Mouse (Mus musculus) liver, postnatal 0 days (tissue): ENCODE data around the gene Car14.

Experiments
- CTCF ChIP-seq: sonication (generic); IDR thresholded peaks from 2 replicates; pipeline ENCODE4 v1.5.1; 2016; ENCODE audit warnings: antibody characterized with exemption, low read depth
- EP300 ChIP-seq: IDR thresholded peaks from 2 replicates; pipeline ENCODE4 v1.6.1; 2016; ENCODE audit warnings: antibody characterized with exemption, low read depth, mild to moderate bottlenecking

GRCm38 (mm10) chr3:95850611-95851010 lies 53.9 kb downstream of the Car14 start:
- TF ChIP-seq CTCF (no peak), EP300 (no peak)
